Mouse (Mus musculus) heart, embryonic 11.5 days (tissue): ENCODE measurements around the gene Neurl4. TPM values are rescaled to one million over a fixed set of nuclear protein-coding genes. Genes with fewer than 3 reads are reported as not detected.
"Not testable (repeated sequence)": the region's sequence is repeated elsewhere in the genome, so short reads cannot be mapped to it uniquely, and the experiment has no call there.

Source experiments
- ATAC-seq: fragments of 200-750 bp; cut with Nextera tagmentation; replicated peaks from 2 replicates; pipeline ENCODE4 v1.8.0; 2017; ENCODE audit warnings: moderate library complexity; ENCODE audit not compliant: insufficient number of reproducible peaks, low FRiP score, low TSS enrichment
- H3K27ac ChIP-seq: fragments of 300-500 bp; sonication (generic); 2 replicates; pipeline ENCODE4 v1.5.1; 2014; ENCODE audit warnings: mild to moderate bottlenecking, low read depth, low read length
- H3K27me3 ChIP-seq: fragments of 300-500 bp; sonication (generic); 2 replicates; pipeline ENCODE4 v1.6.1; 2014; ENCODE audit warnings: mild to moderate bottlenecking, low read length, mixed read lengths; ENCODE audit not compliant: control insufficient read depth, insufficient read depth
- H3K36me3 ChIP-seq: fragments of 300-500 bp; sonication (generic); 2 replicates; pipeline ENCODE4 v1.6.1; 2014; ENCODE audit warnings: mild to moderate bottlenecking, low read length, moderate library complexity, mixed read lengths; ENCODE audit not compliant: control insufficient read depth, insufficient read depth
- H3K4me1 ChIP-seq: fragments of 300-500 bp; sonication (generic); 2 replicates; pipeline ENCODE4 v1.6.1; 2014; ENCODE audit warnings: low read length; ENCODE audit not compliant: control insufficient read depth, insufficient read depth
- H3K4me2 ChIP-seq: fragments of 300-500 bp; sonication (generic); 2 replicates; pipeline ENCODE4 v1.6.1; 2014; ENCODE audit warnings: mild to moderate bottlenecking, moderate library complexity
- H3K4me3 ChIP-seq: fragments of 300-500 bp; sonication (generic); 2 replicates; pipeline ENCODE4 v1.5.1; 2014; ENCODE audit warnings: low read depth, low read length
- H3K9ac ChIP-seq: fragments of 300-500 bp; sonication (generic); 2 replicates; pipeline ENCODE4 v1.6.1; 2014; ENCODE audit warnings: mild to moderate bottlenecking, low read depth, low read length, moderate library complexity
- H3K9me3 ChIP-seq: fragments of 300-500 bp; sonication (generic); replicated peaks from 2 replicates; pipeline ENCODE4 v1.6.1; 2016; ENCODE audit warnings: low read length; ENCODE audit not compliant: control insufficient read depth
- WGBS: fragments of 180-500 bp; shearing (Covaris S2); extraction: QIAGEN DNeasy Blood & Tissue Kit; methylation state at CpG from one replicate; pipeline ENCODE4 v1.1.7; 2014; ENCODE audit not compliant: insufficient replicate concordance; 5-methylcytosine and 5-hydroxymethylcytosine counted together
- polyA plus RNA-seq: library from polyadenylated mRNA; unstranded; fragments of >200 nt; fragmentation: Nextera tagmentation; extraction: Ambion mirVana; gene quantifications from 2 replicates; pipeline ENCODE4 v1.2.1, GENCODE M21; 2014

Neurl4 gene
- polyA plus RNA-seq, 1 experiment from 2014 or later, result 9.3 TPM

DNA sequence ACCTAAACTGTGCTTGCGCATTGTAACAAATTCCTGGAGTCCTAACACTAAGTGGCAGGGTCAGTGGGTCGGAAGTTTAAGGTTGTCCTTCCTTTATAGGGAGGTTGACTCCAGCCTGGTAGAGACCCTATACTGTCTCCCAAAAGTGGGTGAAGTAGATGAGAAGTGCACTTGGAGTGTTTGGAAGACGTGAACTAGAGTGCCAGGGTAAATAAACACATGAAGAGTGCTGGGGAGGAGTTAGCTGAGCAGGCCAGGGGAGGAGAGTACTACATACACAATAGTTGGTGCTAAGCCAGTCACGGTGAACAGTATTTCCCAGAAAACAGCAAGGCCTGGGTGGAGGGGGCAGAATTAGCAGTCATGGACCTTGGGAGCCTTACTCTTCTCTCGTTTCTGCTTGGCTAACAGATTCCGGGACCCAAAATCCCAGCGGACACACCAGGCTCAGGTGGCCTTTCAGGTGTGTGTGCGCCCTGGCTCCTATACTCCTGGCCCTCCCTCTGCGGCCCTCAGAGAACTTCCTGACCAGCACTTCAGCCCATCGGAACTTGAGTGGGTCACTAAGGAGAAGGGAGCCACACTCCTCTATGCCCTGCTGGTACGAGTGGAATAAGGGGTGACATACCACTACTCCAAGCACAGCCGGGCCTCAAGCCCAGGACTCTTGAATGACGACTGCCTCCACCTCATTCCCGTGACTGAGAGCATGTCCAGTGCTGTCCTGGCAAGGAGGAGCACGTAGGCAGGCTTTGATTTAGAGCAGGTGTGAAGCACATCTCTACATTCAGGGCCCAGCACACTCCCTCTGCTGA is 12.1 kb downstream of the Neurl4 start:
- WGBS, result 67% methylated on average over 15 of the region's 15 CpGs
- ATAC-seq, result no peak
- Histone ChIP-seq H3K4me2 (peak overlapping the region; percentile 99), H3K36me3 (peaks cover 57% of the 10 kb centered on the region), H3K9me3 (no peaks in the 10 kb centered on the region), H3K9ac (peak overlapping the region; percentile 94; the same call in 1 of the 2 replicates), H3K4me1 (peaks cover 24% of the 10 kb centered on the region), H3K27me3 (no peaks in the 10 kb centered on the region), H3K4me3 (peak overlapping the region; percentile 90), H3K27ac (no peak overlapping the region)

DNA sequence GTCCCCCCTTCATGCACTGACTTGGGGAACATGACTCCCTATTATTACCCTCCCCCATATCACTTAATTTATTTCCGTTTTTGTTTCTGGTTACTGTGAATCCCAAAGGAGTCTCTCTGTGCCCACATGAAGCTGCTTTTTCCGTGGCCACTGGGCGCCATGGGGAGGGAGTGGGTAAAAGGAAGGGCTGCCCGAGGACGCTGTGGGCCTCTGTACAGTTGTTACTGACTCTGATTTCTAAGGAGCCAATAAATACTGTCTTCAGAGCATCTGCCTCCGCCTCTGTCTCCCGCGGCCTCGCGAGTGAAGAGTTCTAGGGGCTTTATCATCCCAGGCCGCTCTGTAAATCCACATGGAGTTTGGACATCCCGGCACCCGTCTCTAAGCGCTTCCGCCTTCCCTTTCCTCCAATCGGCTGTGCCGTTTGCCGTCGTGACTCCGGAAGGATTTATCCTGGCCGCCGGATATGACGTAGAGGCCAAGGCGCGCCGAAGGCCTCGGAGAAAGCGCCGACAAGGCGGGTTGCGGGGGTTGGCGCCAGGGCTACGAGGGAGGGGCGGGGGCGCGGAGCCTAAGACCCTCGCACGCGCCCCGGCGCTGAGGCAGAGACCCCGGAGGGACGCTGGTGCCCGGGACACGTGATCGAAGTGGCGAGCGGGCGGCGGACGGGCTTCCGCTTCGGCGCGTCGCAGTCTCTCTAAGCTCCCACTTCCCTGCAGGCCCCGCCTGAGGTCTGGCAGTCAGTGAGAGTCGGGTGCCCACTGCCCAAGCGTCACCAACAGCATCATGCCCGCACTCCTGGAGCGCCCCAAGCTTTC is 12.9 kb downstream of the Neurl4 start, which contains the start of gene Gps2:
Gene Gps2 (plus strand): TSS at position 335 of the 818 bp plus-strand sequence.
- H3K36me3 ChIP-seq, result peaks cover 56% of the 10 kb centered on the region
- H3K27ac ChIP-seq, result peak within 1 kb of the TSS; percentile 88
- 2% methylated on average over 59 of the region's 61 CpGs for WGBS
- H3K9me3 ChIP-seq, result no peaks in the 10 kb centered on the region
- peaks cover 25% of the 10 kb centered on the region for H3K4me1 ChIP-seq
- peak within 1 kb of the TSS; percentile 99 for H3K4me2 ChIP-seq
- H3K9ac ChIP-seq, result peak within 1 kb of the TSS; percentile 94
- H3K27me3 ChIP-seq, result no peaks in the 10 kb centered on the region
- peak; percentile 81 for ATAC-seq
- peak within 1 kb of the TSS; percentile 90 for H3K4me3 ChIP-seq

GRCm38 (mm10) chr11:69914372-69914764 is 13.5 kb downstream of the Neurl4 start:
- H3K36me3 ChIP-seq, result peaks cover 50% of the 10 kb centered on the region
- WGBS, result 1% methylated on average over 17 of the region's 17 CpGs
- no peaks in the 10 kb centered on the region for H3K9me3 ChIP-seq
- ATAC-seq, result no peak; the same call in 1 of the 2 replicates
- peak overlapping the region; percentile 88 for H3K27ac ChIP-seq
- H3K4me1 ChIP-seq, result peaks cover 31% of the 10 kb centered on the region
- peak overlapping the region; percentile 94 for H3K9ac ChIP-seq
- peak overlapping the region; percentile 99 for H3K4me2 ChIP-seq
- no peaks in the 10 kb centered on the region for H3K27me3 ChIP-seq
- peak overlapping the region; percentile 90 for H3K4me3 ChIP-seq

DNA sequence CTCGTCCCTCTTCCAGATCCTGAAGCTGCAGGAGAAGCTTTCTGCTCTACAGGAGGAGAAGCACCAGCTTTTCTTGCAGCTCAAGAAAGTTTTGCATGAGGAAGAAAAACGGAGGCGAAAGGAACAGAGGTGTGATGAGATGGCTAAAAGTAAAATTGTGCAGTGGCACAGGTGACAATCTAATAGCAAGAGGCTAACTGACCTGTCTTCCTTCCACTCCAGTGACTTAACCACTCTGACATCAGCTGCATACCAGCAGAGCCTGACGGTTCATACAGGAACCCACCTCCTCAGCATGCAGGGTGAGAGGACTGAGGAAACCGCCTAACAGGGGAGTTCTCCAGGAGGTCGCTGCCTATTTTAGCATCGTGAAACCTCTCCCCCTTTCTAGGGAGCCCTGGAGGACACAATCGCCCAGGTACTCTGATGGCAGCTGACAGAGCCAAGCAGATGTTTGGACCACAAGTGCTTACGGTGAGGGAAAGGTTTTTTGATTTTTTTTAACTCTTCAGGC is 14.1 kb downstream of the Neurl4 start:
- Histone ChIP-seq H3K4me1 (peaks cover 33% of the 10 kb centered on the region), H3K27me3 (no peaks in the 10 kb centered on the region), H3K4me3 (peak overlapping the region; percentile 90), H3K9ac (peak overlapping the region; percentile 94), H3K27ac (no peak overlapping the region; the same call in 1 of the 2 replicates), H3K4me2 (peak overlapping the region; percentile 99), H3K36me3 (peaks cover 44% of the 10 kb centered on the region), H3K9me3 (no peaks in the 10 kb centered on the region)
- ATAC-seq, result no peak
- 36% methylated on average over 9 of the region's 9 CpGs for WGBS

GRCm38 (mm10) chr11:69915667-69916627 is 15.1 kb downstream of the Neurl4 start:
- peaks cover 37% of the 10 kb centered on the region for H3K36me3 ChIP-seq
- peak overlapping the region; percentile 46; the same call in 1 of the 2 replicates for H3K9ac ChIP-seq
- peak overlapping the region; percentile 70 for H3K27ac ChIP-seq
- peak overlapping the region; percentile 90 for H3K4me3 ChIP-seq
- H3K4me1 ChIP-seq, result peaks cover 33% of the 10 kb centered on the region
- WGBS, result 55% methylated on average over 5 of the region's 5 CpGs
- H3K4me2 ChIP-seq, result peak overlapping the region; percentile 99
- ATAC-seq, result no peak
- no peaks in the 10 kb centered on the region for H3K27me3 ChIP-seq
- H3K9me3 ChIP-seq, result no peaks in the 10 kb centered on the region

- not testable (repeated sequence) for ATAC-seq, H3K27me3 ChIP-seq, H3K4me3 ChIP-seq, H3K9me3 ChIP-seq, H3K9ac ChIP-seq
- Histone ChIP-seq H3K36me3 (peaks cover 29% of the 10 kb centered on the region), H3K4me2 (peak overlapping the region; percentile 21; the same call in 1 of the 2 replicates), H3K4me1 (peaks cover 33% of the 10 kb centered on the region), H3K27ac (0 out of 2 replicates have a peak overlapping the region, but pooled peaks have one; percentile 7)
- WGBS, result 51% methylated on average over 7 of the region's 7 CpGs
Measured at GRCm38 (mm10) chr11:69916652-69917378, 15.9 kb downstream of the Neurl4 start.

GRCm38 (mm10) chr11:69917379-69917948 is 16.6 kb downstream of the Neurl4 start:
- Histone ChIP-seq H3K4me1 (peaks cover 37% of the 10 kb centered on the region), H3K27ac (no peak overlapping the region), H3K27me3 (no peaks in the 10 kb centered on the region), H3K4me3 (no peak overlapping the region), H3K9ac (no peak overlapping the region), H3K4me2 (no peak overlapping the region; the same call in none of the 2 replicates), H3K9me3 (no peaks in the 10 kb centered on the region), H3K36me3 (peaks cover 23% of the 10 kb centered on the region)
- WGBS, result 82% methylated on average over 8 of the region's 8 CpGs
- no peak for ATAC-seq
